Mouse (Mus musculus) thymus, postnatal 0 days (tissue): Measurements from ENCODE around the gene Klk8. TPM values are rescaled to one million over a fixed set of nuclear protein-coding genes. Genes with fewer than 3 reads are reported as not detected.

Source experiments
- DNase-seq: peaks from one replicate; pipeline ENCODE4 v3.0.0-alpha.2; 2015; ENCODE audit warnings: low spot score
- polyA plus RNA-seq: library from polyadenylated mRNA; unstranded; fragments of >200 nt; fragmentation: Nextera tagmentation; extraction: Ambion mirVana; gene quantifications from 2 replicates; pipeline ENCODE4 v1.2.1, GENCODE M21; 2015

The Klk8 gene
- polyA plus RNA-seq, 1 experiment from 2014 or later: 37.9 TPM

- DNase-seq: no peak
Measured at GRCm38 (mm10) chr7:43789295-43789694, 8.1 kb upstream of the Klk8 start.

GRCm38 (mm10) chr7:43791591-43791990, 5.8 kb upstream of the Klk8 start, which contains the start of gene Klk9:
Gene Klk9, plus strand, starts transcription at chr7:43791891.
- no peak for DNase-seq

GRCm38 (mm10) chr7:43796355-43796754, 1.0 kb upstream of the Klk8 start:
- no peak for DNase-seq

DNA sequence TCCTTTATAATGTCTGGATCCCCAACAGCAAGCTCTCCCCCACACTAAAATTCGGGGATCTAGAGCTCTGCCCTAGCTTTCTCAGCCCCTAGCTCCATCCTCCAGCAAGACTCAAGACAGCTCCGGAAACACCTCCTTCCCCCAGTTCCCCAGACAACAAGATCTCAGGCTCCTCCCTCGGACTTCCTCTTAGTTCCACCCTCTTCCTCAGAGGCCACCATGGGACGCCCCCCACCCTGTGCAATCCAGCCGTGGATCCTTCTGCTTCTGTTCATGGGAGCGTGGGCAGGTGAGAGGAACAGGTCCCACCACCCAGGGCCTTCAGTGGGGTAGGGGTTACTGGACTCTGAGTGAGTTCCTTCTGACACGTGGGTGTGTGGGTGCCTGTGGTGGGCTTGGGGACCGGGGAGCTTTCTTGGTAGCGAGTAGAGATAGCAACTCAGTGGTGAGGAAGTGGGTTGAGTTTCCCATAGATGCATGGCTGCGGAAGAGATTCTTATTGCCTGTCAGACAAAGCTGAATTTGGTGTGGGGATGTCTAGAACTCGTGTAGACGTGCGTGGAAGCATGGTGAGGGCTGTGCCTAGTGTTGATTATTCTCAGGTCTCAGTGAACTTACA, 576 bp downstream of the Klk8 start:
- peak; percentile 54 for DNase-seq

- no peak for DNase-seq
Measured at GRCm38 (mm10) chr7:43799876-43800275, 2.5 kb downstream of the Klk8 start.

GRCm38 (mm10) chr7:43810994-43811393, 13.6 kb downstream of the Klk8 start, which contains the start of gene Klk7:
Gene Klk7, plus strand, starts transcription at chr7:43811294.
- DNase-seq: no peak

DNA sequence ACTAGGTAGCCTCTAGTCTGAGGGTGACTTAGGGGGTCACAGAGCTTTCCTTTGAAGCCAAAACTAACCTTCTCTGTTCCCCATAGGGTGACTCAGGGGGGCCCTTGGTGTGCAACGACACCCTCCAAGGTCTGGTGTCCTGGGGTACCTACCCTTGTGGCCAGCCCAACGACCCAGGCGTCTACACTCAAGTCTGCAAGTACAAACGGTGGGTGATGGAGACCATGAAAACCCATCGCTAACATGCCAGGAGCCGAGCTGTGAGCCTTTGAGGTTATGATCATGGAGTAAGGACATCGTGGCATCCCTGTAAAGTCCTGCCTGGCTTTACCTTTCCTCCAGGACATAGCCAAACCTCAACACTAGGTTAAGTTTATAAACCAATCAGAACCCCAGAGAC, 17.8 kb downstream of the Klk8 start:
- DNase-seq: no peak

GRCm38 (mm10) chr7:43816746-43817145, 19.4 kb downstream of the Klk8 start:
- DNase-seq: no peak

- DNase-seq: no peak
Measured at GRCm38 (mm10) chr7:43821581-43821980, 24.2 kb downstream of the Klk8 start.

DNA sequence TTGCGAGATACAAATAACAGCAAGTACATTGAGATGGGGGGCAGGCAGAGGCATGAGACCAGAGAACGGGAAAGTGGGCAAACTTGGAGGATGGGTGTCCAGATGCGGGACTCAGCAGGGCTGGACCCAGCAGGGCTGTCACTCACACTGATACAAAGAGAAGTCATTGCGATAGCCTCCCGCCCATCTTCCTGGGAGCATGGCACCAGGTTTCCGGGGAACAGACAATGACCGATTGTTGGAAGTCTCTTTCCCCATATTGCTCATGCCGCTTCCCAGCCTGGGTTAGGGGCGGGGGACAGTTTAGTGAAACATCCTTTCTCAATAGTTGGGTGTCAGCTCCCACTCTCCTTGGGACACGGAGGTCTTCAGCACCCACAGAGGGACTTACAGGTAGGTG, 26.8 kb downstream of the Klk8 start, which contains the start of gene Klk6:
Gene Klk6, plus strand, starts transcription at position 301 of the 400 bp plus-strand sequence.
- DNase-seq: no peak

DNA sequence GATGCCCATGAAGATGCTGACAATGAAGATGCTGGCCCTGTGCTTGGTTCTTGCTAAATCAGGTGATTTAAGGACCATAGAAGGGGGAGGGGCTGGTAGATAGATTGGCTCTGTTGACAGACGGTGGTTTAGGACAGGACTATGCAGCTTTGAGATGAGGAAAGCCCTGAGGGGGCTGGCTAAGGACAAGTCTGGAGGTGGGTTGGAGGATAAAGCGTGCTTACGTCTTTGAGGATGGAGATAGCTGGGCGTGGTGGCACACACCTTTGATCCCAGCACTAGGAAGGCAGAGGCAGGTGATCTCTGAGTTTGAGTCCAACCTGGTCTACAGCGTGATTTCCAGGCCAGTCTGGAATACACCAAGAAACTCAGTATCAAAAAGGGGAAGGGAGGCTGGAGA, 28.7 kb downstream of the Klk8 start:
- DNase-seq: no peak

GRCm38 (mm10) chr7:43827706-43828105, 30.3 kb downstream of the Klk8 start:
- no peak for DNase-seq

GRCm38 (mm10) chr7:43829006-43829405, 31.6 kb downstream of the Klk8 start:
- DNase-seq: no peak

- no peak for DNase-seq
Measured at GRCm38 (mm10) chr7:43841701-43842100, 44.3 kb downstream of the Klk8 start, which contains the start of gene Klk5. Gene Klk5, plus strand, starts transcription at chr7:43841971.

DNA sequence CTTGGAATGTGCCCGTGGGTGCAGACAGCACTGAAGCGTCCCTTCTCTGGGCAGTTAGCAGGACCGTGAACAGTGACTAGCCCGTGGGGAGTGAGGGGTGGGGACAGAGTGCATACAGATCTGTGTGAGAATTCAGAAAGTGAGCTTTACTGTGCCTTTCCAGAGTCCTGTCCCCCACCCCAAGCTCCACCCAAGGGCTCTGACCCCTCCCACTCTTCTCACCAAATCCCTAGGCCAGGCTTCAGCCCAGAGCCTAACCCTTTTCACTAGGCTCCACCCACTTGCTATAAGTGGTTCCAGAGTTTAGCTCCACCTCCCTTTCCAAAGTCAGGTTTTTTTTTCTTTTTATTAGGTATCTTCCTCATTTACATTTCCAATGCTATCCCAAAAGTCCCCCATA, 46.4 kb downstream of the Klk8 start:
- no peak for DNase-seq

DNA sequence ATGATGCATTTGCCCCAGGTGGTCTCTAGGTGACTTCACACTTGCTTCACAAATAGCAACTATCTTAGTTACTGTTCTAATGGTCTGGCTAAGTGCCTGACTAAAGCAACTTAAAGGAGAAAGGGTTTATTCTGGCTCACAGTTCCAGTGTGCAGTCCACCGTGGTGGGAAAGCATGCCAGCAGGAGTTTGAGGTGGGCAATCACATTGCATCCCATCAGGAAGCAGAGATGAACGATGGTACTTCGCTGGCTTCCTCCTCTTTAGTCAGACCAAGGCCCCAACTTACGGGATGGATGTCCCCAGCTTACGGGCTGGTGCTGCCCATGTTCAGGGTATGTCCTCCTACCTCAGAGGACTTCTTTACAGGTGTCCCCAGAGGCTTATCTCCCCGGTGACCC, 54.2 kb downstream of the Klk8 start:
- DNase-seq: no peak

Other genes starting within 250 kb of the Klk8 start
- 1.3 and 1.4 TPM in 2 replicates for gene Zfp658, start 235.3 kb upstream of the Klk8 start, polyA plus RNA-seq
- 6.4 and 6.5 TPM in 2 replicates for gene Zfp719, start 218.0 kb upstream of the Klk8 start, polyA plus RNA-seq
- 0.12 TPM in 1 of 2 replicates, not detected in the other for gene Zfp819, start 190.4 kb upstream of the Klk8 start, polyA plus RNA-seq
- gene Ceacam18, start 162.9 kb upstream of the Klk8 start, polyA plus RNA-seq: 0.29 and 0.71 TPM in 2 replicates
- gene Siglece, start 137.4 kb upstream of the Klk8 start, polyA plus RNA-seq: 0.43 and 0.73 TPM in 2 replicates
- 11.7 and 12.9 TPM in 2 replicates for gene Ctu1, start 125.6 kb upstream of the Klk8 start, polyA plus RNA-seq
- 0.17 and 0.18 TPM in 2 replicates for gene Klk14, start 107.2 kb upstream of the Klk8 start, polyA plus RNA-seq
- 0.36 and 0.49 TPM in 2 replicates for gene Klk13, start 85.0 kb upstream of the Klk8 start, polyA plus RNA-seq
- gene Klk12, start 28.7 kb upstream of the Klk8 start, polyA plus RNA-seq: not detected in 2 replicates
- gene Klk11, start 23.0 kb upstream of the Klk8 start, polyA plus RNA-seq: 0.51 and 0.96 TPM in 2 replicates
- 0.55 and 0.63 TPM in 2 replicates for gene Klk10, start 16.5 kb upstream of the Klk8 start, polyA plus RNA-seq
- 0.19 and 0.30 TPM in 2 replicates for gene Klk9, start 5.7 kb upstream of the Klk8 start, polyA plus RNA-seq
- 1.1 and 1.4 TPM in 2 replicates for gene Klk7, start 13.7 kb downstream of the Klk8 start, polyA plus RNA-seq
- gene Klk6, start 26.9 kb downstream of the Klk8 start, polyA plus RNA-seq: 0.92 and 1.7 TPM in 2 replicates
- 0.84 and 0.91 TPM in 2 replicates for gene Klk5, start 44.4 kb downstream of the Klk8 start, polyA plus RNA-seq
- 0.65 and 1.4 TPM in 2 replicates for gene Klk4, start 83.6 kb downstream of the Klk8 start, polyA plus RNA-seq
- not detected in 2 replicates for gene Klk15, start 136.2 kb downstream of the Klk8 start, polyA plus RNA-seq
- gene Klk1b8, start 153.1 kb downstream of the Klk8 start, polyA plus RNA-seq: 0.60 and 0.72 TPM in 2 replicates
- gene Klk1b1, start 169.2 kb downstream of the Klk8 start, polyA plus RNA-seq: 0.38 and 0.42 TPM in 2 replicates
- gene Klk1b9, start 178.5 kb downstream of the Klk8 start, polyA plus RNA-seq: 1.7 and 2.1 TPM in 2 replicates
- 1.0 and 1.1 TPM in 2 replicates for gene Klk1b11, start 198.3 kb downstream of the Klk8 start, polyA plus RNA-seq
- gene Klk1b26, start 214.6 kb downstream of the Klk8 start, polyA plus RNA-seq: 0.68 and 0.87 TPM in 2 replicates